Mouse (Mus musculus) frontal cortex, postnatal 10 days (tissue): ENCODE measurements at regions not wholly inside any gene's neighbourhood (a gene's known extent, or its start where the extent isn't known, plus 50 kb on each side); places are given as distances from the start of the nearest gene placed in this dataset.
"Not testable (repeated sequence)": the region's sequence is repeated elsewhere in the genome, so short reads cannot be mapped to it uniquely, and the experiment has no call there.

ENCODE experiments used
- DNase-seq, 2 experiments: peaks; one replicate each; pipeline ENCODE4 v3.0.0; 2022; ENCODE audit warnings: low spot score in 2 of 2, mixed read lengths in 1 of 2

DNA sequence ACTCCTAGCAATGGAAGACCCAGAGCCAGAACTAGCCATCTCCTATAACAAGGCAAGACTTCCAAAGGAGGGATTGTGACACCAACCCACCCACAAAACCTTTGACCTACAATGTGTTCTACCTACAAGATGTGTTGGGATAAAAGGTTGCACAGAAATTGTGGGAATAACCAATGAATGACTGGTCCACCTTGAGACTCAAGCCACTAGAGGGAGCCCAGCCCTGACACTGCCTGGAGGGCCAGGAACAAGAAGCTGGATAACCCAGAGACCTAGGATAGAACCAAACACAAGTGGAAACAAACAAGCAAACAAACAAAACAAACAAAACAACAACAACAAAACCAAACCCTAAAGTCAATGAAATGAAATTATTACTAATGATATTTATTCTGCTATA, 288.8 kb downstream of the Dchs2 start:
- no peak for DNase-seq

GRCm38 (mm10) chr3:83424267-83424666, 296.5 kb downstream of the Dchs2 start:
- DNase-seq, result no peak

DNA sequence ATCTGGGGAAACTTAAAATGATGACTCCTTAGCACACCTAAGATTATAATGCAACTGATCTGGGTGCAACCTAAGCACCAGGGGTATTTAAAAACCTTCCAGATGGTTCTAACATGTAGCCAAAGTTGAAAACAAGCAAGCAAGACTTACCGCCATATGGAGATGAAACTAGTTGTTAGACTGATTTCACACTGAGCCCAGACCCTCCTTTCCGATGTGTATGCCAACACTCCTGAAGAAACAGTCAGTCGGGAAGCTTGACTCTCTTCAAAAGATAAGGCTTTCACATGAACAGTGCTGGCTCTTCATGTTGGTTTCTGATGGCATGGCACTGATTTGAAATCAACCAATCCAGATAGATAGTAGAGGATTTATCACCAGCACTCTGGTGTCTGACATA, 301.6 kb downstream of the Dchs2 start:
- no peak for DNase-seq

DNA sequence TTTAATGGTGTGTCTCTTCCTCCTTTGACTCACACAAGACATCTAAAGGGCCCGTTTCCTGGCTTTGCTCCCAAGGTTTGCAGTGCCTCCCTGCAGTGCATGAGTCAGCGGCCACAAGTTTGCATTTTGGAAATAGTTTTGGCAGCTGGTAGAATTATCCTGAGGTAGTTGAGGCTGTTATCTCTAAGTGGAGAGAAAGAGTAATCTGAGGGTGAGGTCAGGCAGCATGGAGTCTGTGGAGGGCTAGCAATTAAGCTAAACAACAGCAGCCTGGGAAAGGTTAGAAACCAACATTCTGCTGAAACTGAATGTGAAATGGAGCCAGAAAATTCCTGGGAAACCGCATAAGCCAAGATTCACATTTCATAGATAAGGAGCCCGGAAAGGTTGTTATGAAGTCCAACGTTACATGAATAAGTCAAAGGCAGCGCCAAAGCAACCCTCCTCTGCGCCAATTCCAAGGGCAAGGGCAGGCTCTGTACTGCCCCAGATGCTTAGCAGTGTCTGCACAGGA, 318.5 kb downstream of the Dchs2 start:
- DNase-seq, result no peak

GRCm38 (mm10) chr3:83450662-83451061, 315.5 kb upstream of the Sfrp2 start:
- DNase-seq, result no peak

GRCm38 (mm10) chr3:83451317-83451716, 314.8 kb upstream of the Sfrp2 start:
- no peak for DNase-seq

DNA sequence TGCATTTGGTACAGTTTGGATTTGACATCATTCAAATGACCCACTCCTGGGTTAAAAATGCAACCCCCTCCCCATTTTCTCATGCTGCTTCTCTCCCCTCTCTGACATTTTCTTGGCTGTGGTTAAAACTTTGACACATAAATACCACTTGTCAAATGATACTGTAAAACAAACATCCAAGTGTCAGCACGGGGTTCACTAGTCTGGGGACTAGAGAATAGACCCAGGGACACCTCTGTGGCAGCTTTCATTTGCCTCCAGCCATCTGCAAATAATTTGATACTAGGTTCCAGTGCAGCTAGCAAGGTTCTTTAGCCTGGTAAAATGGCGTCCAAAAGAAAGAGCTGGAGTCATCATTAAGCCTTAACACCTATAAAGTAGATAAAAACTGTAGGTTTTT, 312.7 kb upstream of the Sfrp2 start:
- no peak for DNase-seq

DNA sequence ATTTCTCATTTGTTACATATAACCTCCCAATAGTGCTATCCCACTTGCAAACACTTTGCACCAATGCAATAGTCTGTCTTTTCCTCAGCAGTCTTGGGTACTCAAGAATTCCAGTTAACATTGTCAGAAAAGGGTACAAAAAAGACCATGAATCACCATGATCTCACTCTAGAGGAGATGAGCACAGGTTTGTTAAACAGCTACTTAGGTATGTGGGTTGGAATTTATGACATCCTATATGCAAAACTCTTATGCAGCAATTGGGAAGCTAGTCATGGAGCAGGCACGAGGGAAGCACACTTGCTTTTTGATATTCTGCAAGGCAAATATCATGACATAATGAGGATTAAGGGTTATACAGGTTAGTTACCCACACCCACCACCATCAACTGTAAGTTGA, 307.7 kb upstream of the Sfrp2 start:
- DNase-seq, result no peak

DNA sequence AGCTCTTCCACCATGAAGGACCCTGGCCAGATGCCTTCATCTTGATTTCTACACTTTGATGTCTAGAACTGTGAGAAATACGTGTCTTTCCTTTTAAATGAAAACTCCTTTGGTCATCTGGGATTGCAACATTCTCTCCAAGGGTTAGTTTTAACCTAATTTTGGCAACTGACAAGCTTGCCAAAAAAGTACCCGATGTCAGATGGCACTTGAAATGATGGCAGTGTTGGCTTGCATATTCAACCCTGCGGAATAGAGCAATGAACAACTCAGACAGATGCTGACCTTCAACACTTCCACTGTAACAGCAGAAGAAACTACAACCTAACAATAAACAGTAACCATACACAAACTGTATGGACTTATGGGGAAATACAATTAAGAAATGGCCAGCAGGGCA, 286.9 kb upstream of the Sfrp2 start:
- DNase-seq, result no peak

DNA sequence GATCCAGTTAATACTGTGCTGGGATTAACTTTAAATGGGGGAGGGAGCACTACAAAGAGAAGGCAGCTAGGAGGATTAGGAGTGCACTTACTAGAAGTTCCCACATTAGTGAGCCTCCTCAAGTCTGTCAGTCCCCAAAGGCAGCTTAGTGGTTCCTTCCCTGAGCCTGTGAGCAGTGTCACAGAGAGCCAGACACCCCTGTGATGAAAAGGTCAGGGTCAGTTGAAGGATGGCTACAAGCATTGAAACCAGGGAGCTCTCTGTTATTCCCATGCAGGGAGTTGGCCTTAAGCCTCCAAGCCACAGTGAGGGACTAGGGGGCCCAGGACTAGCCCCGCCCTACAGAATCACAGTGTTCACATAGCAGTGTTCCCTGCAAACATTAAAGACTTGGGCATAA, 285.9 kb upstream of the Sfrp2 start:
- DNase-seq, result no peak

- peak in 1 of 2 experiments; percentile 4 for DNase-seq
These were observed 279.9 kb upstream of the Sfrp2 start for GRCm38 (mm10) chr3:83486192-83486716.

GRCm38 (mm10) chr3:83495584-83495983, 270.5 kb upstream of the Sfrp2 start:
- DNase-seq, result peak in 1 of 2 experiments; percentile 5

DNA sequence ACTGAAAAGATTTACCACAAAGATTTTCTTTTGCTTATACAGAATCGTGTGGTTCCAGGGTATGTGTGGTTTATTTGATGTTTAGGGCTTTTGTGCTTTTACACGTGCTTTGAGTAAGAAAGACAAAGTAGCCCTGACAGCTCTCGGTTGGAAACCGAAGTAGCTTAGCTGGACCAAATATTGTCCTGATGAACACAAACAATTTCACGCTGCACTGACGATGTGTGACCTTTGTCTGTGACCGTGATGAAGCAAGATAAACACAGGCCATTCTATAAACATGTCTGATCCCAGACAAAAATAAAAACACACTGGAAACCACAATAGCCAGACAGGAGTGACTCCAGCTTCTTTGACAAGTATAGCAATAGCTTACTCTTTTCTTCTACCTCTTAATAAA, 262.2 kb upstream of the Sfrp2 start:
- no peak for DNase-seq

GRCm38 (mm10) chr3:83516614-83517013, 249.5 kb upstream of the Sfrp2 start:
- no peak for DNase-seq

GRCm38 (mm10) chr3:83517914-83518635, 248.0 kb upstream of the Sfrp2 start:
- no peak for DNase-seq

DNA sequence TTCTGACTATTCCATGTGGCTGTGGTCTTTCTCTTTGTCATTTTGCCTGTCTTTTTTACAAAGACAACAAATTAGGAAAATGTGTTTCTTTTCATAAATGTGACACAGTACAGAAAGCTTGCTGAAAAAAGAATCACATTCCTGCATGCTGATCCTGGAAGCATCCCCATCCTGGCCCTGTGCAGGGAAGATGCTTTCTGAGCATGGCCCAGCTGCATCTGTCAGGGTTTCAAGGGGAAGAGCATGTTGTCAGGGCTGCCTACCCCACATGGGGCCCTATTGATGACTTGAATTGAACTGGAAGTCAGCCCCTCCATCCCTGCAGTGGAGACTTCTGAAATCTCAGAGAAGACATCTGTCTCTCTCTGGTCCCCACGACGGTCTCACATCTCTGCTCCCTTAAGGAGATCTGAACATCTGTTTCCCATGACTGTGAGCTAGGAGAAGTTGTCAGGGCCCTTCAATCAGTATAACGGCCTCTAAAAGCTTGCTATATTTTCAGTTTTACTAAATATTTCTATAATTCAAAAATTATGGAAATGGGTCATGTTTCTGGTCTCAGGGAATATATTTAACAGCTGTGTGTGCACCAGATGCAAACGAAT, 235.8 kb upstream of the Sfrp2 start:
- no peak for DNase-seq

DNA sequence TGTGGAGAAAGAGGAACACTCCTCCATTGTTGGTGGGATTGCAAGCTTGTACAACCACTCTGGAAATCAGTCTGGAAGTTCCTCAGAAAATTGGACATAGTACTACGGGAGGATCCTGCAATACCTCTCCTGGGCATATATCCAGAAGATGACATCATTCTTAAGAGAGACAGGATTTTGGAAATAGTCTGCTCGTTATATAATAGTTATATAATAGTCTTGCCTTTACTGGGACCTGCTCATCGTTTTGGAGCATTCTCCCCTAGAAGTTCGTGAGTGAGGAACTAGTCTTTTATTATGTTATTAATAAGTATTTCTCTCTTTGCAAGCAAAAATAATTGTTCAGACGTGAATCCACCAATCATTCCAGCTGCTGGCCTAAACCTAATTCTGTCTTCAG, 229.5 kb upstream of the Sfrp2 start:
- DNase-seq, result not testable (repeated sequence)

- no peak for DNase-seq
These were observed 228.9 kb upstream of the Sfrp2 start for GRCm38 (mm10) chr3:83537231-83537630.

- no peak for DNase-seq
These were observed 228.4 kb upstream of the Sfrp2 start for GRCm38 (mm10) chr3:83537711-83538110.

DNA sequence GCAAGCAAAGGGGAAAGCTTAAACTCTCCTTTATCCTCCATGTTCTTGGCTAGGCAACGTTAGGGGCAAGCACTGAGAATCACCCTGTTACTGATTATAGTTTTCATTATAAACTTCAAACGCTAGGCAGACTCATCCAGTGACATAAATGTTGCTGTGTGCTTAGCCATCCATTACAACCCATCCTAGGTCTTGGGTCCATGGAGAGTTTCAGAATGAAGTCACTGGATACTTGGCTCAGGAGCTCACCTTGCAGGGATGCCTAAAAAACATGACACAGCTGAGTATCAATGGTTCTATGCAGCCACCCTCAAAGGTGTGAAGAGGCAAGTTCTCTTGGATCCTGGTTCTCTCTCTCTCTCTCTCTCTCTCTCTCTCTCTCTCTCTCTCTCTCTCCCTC, 227.2 kb upstream of the Sfrp2 start:
- DNase-seq, result no peak

- DNase-seq, result no peak
These were observed 224.9 kb upstream of the Sfrp2 start for GRCm38 (mm10) chr3:83540997-83541932.

- no peak for DNase-seq
These were observed 213.5 kb upstream of the Sfrp2 start for GRCm38 (mm10) chr3:83552516-83553139.
